Comparison of ENCODE assay signal across 29 mouse cellular contexts in the genomic region with DNA sequence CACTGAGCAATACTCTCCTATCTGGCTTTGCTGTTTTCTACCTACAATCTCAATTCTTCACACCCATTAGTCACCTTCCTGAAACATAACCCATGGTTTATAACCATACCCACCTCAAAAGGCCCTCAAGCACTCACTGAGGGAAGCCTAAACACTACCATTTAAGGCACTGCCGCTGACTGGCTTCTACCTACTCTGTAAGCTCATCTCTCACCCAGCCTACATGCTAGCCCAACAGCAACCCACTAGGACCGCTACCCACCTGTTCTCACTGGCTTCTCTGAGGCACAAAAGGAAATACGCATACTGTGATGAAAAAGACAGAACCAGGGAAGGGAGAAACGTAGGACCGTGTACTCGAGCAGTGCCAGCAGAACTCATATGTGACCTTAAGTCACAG. TPM values are rescaled to one million over a fixed set of nuclear protein-coding genes. Genes with fewer than 3 reads are reported as not detected.
DNase-seq lines count a peak whose midpoint lies in the region; ATAC-seq and TF ChIP-seq lines count a peak whose summit lies in the region.
"Had no signal": no experiment of that assay in that cellular context is flagged by ENCODE, and none has a peak within 500 bp of the region (broad histone marks: within the 10 kb centered on the region; RNA-seq: fewer than 3 reads in every experiment).

No protein-coding gene starts in this region.

- no peaks in the 10 kb centered on the region for H3K36me3 ChIP-seq in lung, postnatal 0 days (ENCODE audit: insufficient read depth, low read length)

- DNase-seq in frontal cortex, postnatal 14 days (ENCODE audit: low spot score in 2 of 2), result no peak
- no peak for DNase-seq in lung, postnatal 0 days (ENCODE audit: low spot score)
- DNase-seq in lung, postnatal 25 days (ENCODE audit: low spot score), result no peak
- no peak for DNase-seq in thymus, postnatal 10 days (ENCODE audit: low spot score in 2 of 2)
- DNase-seq: adrenal gland, adult 2 months; adrenal gland, postnatal 14 days; B cell, adult 2 months; cerebellum, adult 18-20 months; cerebellum, adult 9-10 months; cerebellum, postnatal 25 days; forebrain, postnatal 0 days; gastrocnemius, postnatal 25 days; heart, adult 2 months had no signal

- 92% methylated on average over 6 of the region's 6 CpGs for WGBS in lung, postnatal 0 days

- 0 out of 2 replicates have a peak, but pooled peaks cover 3% of the 10 kb centered on the region for H3K4me1 ChIP-seq in lung, postnatal 0 days (ENCODE audit: insufficient read depth, low read depth, low read length)
- H3K4me1 ChIP-seq: embryonic facial prominence, embryonic 12.5 days; hindbrain, embryonic 12.5 days; hindbrain, embryonic 15.5 days had no signal

- TF ChIP-seq CTCF in lung, postnatal 0 days (IDR thresholded peaks at IDR 0.05), result no peak

- H3K4me3 ChIP-seq in lung, postnatal 0 days (ENCODE audit: low read depth, low read length), result no peak overlapping the region
- H3K4me3 ChIP-seq: embryonic facial prominence, embryonic 12.5 days; embryonic facial prominence, embryonic 15.5 days; heart, adult 2 months; heart, embryonic 10.5 days; hindbrain, embryonic 12.5 days; hindbrain, embryonic 15.5 days had no signal

- H3K27me3 ChIP-seq in lung, postnatal 0 days (replicated peaks; ENCODE audit: insufficient read depth, low read length), result no peaks in the 10 kb centered on the region
- H3K27me3 ChIP-seq: CH12.LX; embryonic facial prominence, embryonic 12.5 days; embryonic facial prominence, embryonic 15.5 days; hindbrain, embryonic 12.5 days; hindbrain, embryonic 15.5 days; Patski had no signal

- H3K9me3 ChIP-seq in lung, postnatal 0 days (ENCODE audit: low read length), result no peaks in the 10 kb centered on the region
- H3K9me3 ChIP-seq: embryonic facial prominence, embryonic 12.5 days; embryonic facial prominence, embryonic 15.5 days; G1E; heart, embryonic 10.5 days; hindbrain, embryonic 12.5 days; hindbrain, embryonic 15.5 days had no signal

- H3K27ac ChIP-seq in lung, postnatal 0 days (ENCODE audit: low read length), result peak overlapping the region; percentile 29; the same call in 1 of the 2 replicates
- H3K27ac ChIP-seq: embryonic facial prominence, embryonic 12.5 days; embryonic facial prominence, embryonic 15.5 days; heart, adult 2 months; heart, embryonic 10.5 days; hindbrain, embryonic 12.5 days; hindbrain, embryonic 15.5 days had no signal

- no peak overlapping the region for H3K9ac ChIP-seq in lung, postnatal 0 days (replicated peaks; ENCODE audit: low read depth)
- H3K9ac ChIP-seq: embryonic facial prominence, embryonic 12.5 days; embryonic facial prominence, embryonic 15.5 days; forebrain, postnatal 0 days; hindbrain, embryonic 12.5 days; hindbrain, embryonic 15.5 days had no signal

- no peak for TF ChIP-seq EP300 in lung, postnatal 0 days (IDR thresholded peaks at IDR 0.05)

- H3K4me2 ChIP-seq in lung, postnatal 0 days (replicated peaks; ENCODE audit: low read depth, low read length), result no peak overlapping the region
- H3K4me2 ChIP-seq: embryonic facial prominence, embryonic 12.5 days; embryonic facial prominence, embryonic 15.5 days; hindbrain, embryonic 12.5 days; hindbrain, embryonic 15.5 days had no signal

- ATAC-seq in frontal cortex, adult (ENCODE audit: low TSS enrichment), result peak; percentile 91
- ATAC-seq in lung, postnatal 0 days, result no peak
- ATAC-seq in neutrophil, adult 5-6 weeks (ENCODE audit: extremely low read depth, insufficient number of reproducible peaks, low FRiP score, poor library complexity, severe bottlenecking), result peak; percentile 39; the same call in 1 of the 2 replicates
- ATAC-seq: forebrain, embryonic 14.5 days; forebrain, postnatal 0 days; intestine, postnatal 0 days; Patski had no signal

RNA-seq across cellular contexts. Expression of gene Stxbp3, which starts 8.6 kb away (rescaled TPM):
- 58.1 and 60.6 TPM in 2 replicates for polyA plus RNA-seq in lung, postnatal 0 days (2015; fragmentation: Nextera tagmentation; extraction: Ambion mirVana)
- 108 and 112 TPM in 2 replicates for total RNA-seq in neutrophil, adult 5-6 weeks (2017)

RNA-seq across cellular contexts. Expression of gene Fndc7, which starts 58.1 kb away (rescaled TPM):
- polyA plus RNA-seq in lung, postnatal 0 days (2015; fragmentation: Nextera tagmentation; extraction: Ambion mirVana), result 1.7 and 1.9 TPM in 2 replicates
- total RNA-seq in neutrophil, adult 5-6 weeks (2017), result 0.47 and 0.74 TPM in 2 replicates
- total RNA-seq: gastrocnemius, adult 8-10 months; gastrocnemius, postnatal 25 days; hematopoietic stem cell, adult 5-6 weeks had no signal
- polyA plus RNA-seq: forebrain, embryonic 11.5 days; forebrain, embryonic 14.5 days; forebrain, postnatal 0 days; G1E; heart, postnatal 0 days had no signal
